7 mouse cellular contexts compared by ENCODE assay signal in genomic region chr17:6300190-6300863, GRCm38 (mm10). TPM values are rescaled to one million over a fixed set of nuclear protein-coding genes. Genes with fewer than 3 reads are reported as not detected.
DNase-seq lines count a peak whose midpoint lies in the region; ATAC-seq and TF ChIP-seq lines count a peak whose summit lies in the region.
"Not testable (repeated sequence)": the region's sequence is repeated elsewhere in the genome, so short reads cannot be mapped to it uniquely, and the experiment has no call there.

No protein-coding gene starts in this region.

- H3K4me2 ChIP-seq in hindbrain, embryonic 11.5 days (replicated peaks; ENCODE audit: low read depth, low read length); intestine, embryonic 16.5 days (ENCODE audit: low read depth, low read length); kidney, embryonic 16.5 days (replicated peaks; ENCODE audit: low read depth, low read length); liver, embryonic 14.5 days (ENCODE audit: low read depth); midbrain, embryonic 11.5 days; stomach, embryonic 16.5 days (ENCODE audit: low read depth, low read length): not testable (repeated sequence)

- TF ChIP-seq CTCF in liver, embryonic 14.5 days (IDR thresholded peaks at IDR 0.05; ENCODE audit: low read depth) = not testable (repeated sequence)

- H3K27ac ChIP-seq in hindbrain, embryonic 11.5 days (ENCODE audit: low read depth, low read length); intestine, embryonic 16.5 days (ENCODE audit: low read length); kidney, embryonic 16.5 days (ENCODE audit: low read length); liver, embryonic 14.5 days; midbrain, embryonic 11.5 days (ENCODE audit: low read depth, low read length); stomach, embryonic 16.5 days (ENCODE audit: low read length): not testable (repeated sequence)

- H3K27me3 ChIP-seq in hindbrain, embryonic 11.5 days (ENCODE audit: control insufficient read depth, insufficient read depth, low read length); intestine, embryonic 16.5 days (replicated peaks; ENCODE audit: control insufficient read depth, insufficient read depth, low read length); kidney, embryonic 16.5 days (ENCODE audit: insufficient read depth, low read length); liver, embryonic 14.5 days (ENCODE audit: control insufficient read depth, insufficient read depth, low read length); midbrain, embryonic 11.5 days (ENCODE audit: control insufficient read depth, insufficient read depth, low read length); stomach, embryonic 16.5 days (ENCODE audit: control insufficient read depth, insufficient read depth, low read length): not testable (repeated sequence)

- not testable (repeated sequence) for H3K9me3 ChIP-seq in hindbrain, embryonic 11.5 days (ENCODE audit: control insufficient read depth, low read length); intestine, embryonic 16.5 days (ENCODE audit: control insufficient read depth, low read length); kidney, embryonic 16.5 days (ENCODE audit: low read length); liver, embryonic 14.5 days (ENCODE audit: control insufficient read depth, low read length); midbrain, embryonic 11.5 days (ENCODE audit: control insufficient read depth, low read length); stomach, embryonic 16.5 days (replicated peaks; ENCODE audit: control insufficient read depth, low read length)

- not testable (repeated sequence) for H3K4me3 ChIP-seq in hindbrain, embryonic 11.5 days (ENCODE audit: low read depth, low read length); intestine, embryonic 16.5 days (ENCODE audit: low read length); kidney, embryonic 16.5 days (ENCODE audit: low read length); liver, embryonic 14.5 days (ENCODE audit: insufficient read depth in 1 of 2, low read depth in 2 of 2, low read length in 2 of 2); midbrain, embryonic 11.5 days (ENCODE audit: low read depth, low read length); stomach, embryonic 16.5 days (replicated peaks; ENCODE audit: low read length)

- 60% methylated on average over 4 of the region's 12 CpGs for WGBS in hindbrain, embryonic 11.5 days
- WGBS in intestine, embryonic 16.5 days = 44% methylated on average over 4 of the region's 12 CpGs
- 55% methylated on average over 3 of the region's 12 CpGs for WGBS in kidney, embryonic 16.5 days
- 76% methylated on average over 5 of the region's 12 CpGs for WGBS in liver, embryonic 14.5 days (ENCODE audit: insufficient replicate concordance)
- 81% methylated on average over 5 of the region's 12 CpGs for WGBS in midbrain, embryonic 11.5 days
- WGBS in stomach, embryonic 16.5 days = 66% methylated on average over 5 of the region's 12 CpGs

- TF ChIP-seq EP300 in liver, embryonic 14.5 days (IDR thresholded peaks at IDR 0.05; ENCODE audit: low read depth) = not testable (repeated sequence)

- DNase-seq in cerebellum, adult 9-11 months = peak; percentile 55
- DNase-seq in hindbrain, embryonic 11.5 days (ENCODE audit: low spot score); liver, embryonic 14.5 days (ENCODE audit: low read depth in 3 of 3, low spot score in 3 of 3); midbrain, embryonic 11.5 days (ENCODE audit: low spot score, missing footprints): not testable (repeated sequence)

- peak; percentile 65; the same call in 1 of the 2 replicates for ATAC-seq in hindbrain, embryonic 11.5 days (ENCODE audit: low FRiP score)
- peak; percentile 95 for ATAC-seq in intestine, embryonic 16.5 days
- peak; percentile 66; the same call in 1 of the 2 replicates for ATAC-seq in kidney, embryonic 16.5 days (ENCODE audit: low FRiP score, low TSS enrichment)
- peak; percentile 49; the same call in 1 of the 2 replicates for ATAC-seq in liver, embryonic 14.5 days (ENCODE audit: insufficient read depth)
- ATAC-seq in midbrain, embryonic 11.5 days (ENCODE audit: low FRiP score) = peak; percentile 50; the same call in 1 of the 2 replicates
- ATAC-seq in stomach, embryonic 16.5 days (ENCODE audit: insufficient read depth, low FRiP score) = peak; percentile 58; the same call in 1 of the 2 replicates

- H3K36me3 ChIP-seq in hindbrain, embryonic 11.5 days (ENCODE audit: control insufficient read depth, insufficient read depth, low read length); intestine, embryonic 16.5 days (ENCODE audit: control insufficient read depth, insufficient read depth, low read length); kidney, embryonic 16.5 days (ENCODE audit: insufficient read depth, low read length); liver, embryonic 14.5 days (replicated peaks; ENCODE audit: control insufficient read depth, insufficient read depth, low read depth); midbrain, embryonic 11.5 days (ENCODE audit: control insufficient read depth, insufficient read depth, low read length); stomach, embryonic 16.5 days (ENCODE audit: control insufficient read depth, insufficient read depth, low read length): not testable (repeated sequence)

- H3K4me1 ChIP-seq in hindbrain, embryonic 11.5 days (replicated peaks; ENCODE audit: control insufficient read depth, insufficient read depth, low read length); intestine, embryonic 16.5 days (ENCODE audit: control insufficient read depth, insufficient read depth, low read length); kidney, embryonic 16.5 days (ENCODE audit: insufficient read depth, low read length); liver, embryonic 14.5 days (replicated peaks; ENCODE audit: control insufficient read depth in 2 of 2, insufficient read depth in 2 of 2, low read length in 1 of 2); midbrain, embryonic 11.5 days (ENCODE audit: control insufficient read depth, insufficient read depth, low read length); stomach, embryonic 16.5 days (ENCODE audit: control insufficient read depth, insufficient read depth, low read length): not testable (repeated sequence)

- not testable (repeated sequence) for H3K9ac ChIP-seq in hindbrain, embryonic 11.5 days (ENCODE audit: low read depth, low read length); intestine, embryonic 16.5 days (ENCODE audit: low read depth, low read length); kidney, embryonic 16.5 days (replicated peaks; ENCODE audit: low read length); liver, embryonic 14.5 days (replicated peaks); midbrain, embryonic 11.5 days (ENCODE audit: low read length); stomach, embryonic 16.5 days (ENCODE audit: low read length)

RNA-seq across cellular contexts. Expression of gene Dynlt1a, which starts 17.0 kb away (rescaled TPM):
- polyA plus RNA-seq in hindbrain, embryonic 11.5 days (2014; fragmentation: Nextera tagmentation; extraction: Ambion mirVana) = 37.0 and 41.8 TPM in 2 replicates
- polyA plus RNA-seq in intestine, embryonic 16.5 days (2015; fragmentation: Nextera tagmentation; extraction: Ambion mirVana) = 14.9 and 15.3 TPM in 2 replicates
- polyA plus RNA-seq in kidney, embryonic 16.5 days (2015; fragmentation: Nextera tagmentation; extraction: Ambion mirVana) = 15.1 and 16.1 TPM in 2 replicates
- polyA plus RNA-seq in liver, embryonic 14.5 days (2012; rRNA removed) = 6.5 and 7.2 TPM in 2 replicates
- 6.0 and 6.4 TPM in 2 replicates for polyA plus RNA-seq in liver, embryonic 14.5 days (2014; fragmentation: Nextera tagmentation; extraction: Ambion mirVana)
- 32.0 and 32.1 TPM in 2 replicates for polyA plus RNA-seq in midbrain, embryonic 11.5 days (2014; fragmentation: Nextera tagmentation; extraction: Ambion mirVana)
- 13.1 and 13.8 TPM in 2 replicates for polyA plus RNA-seq in stomach, embryonic 16.5 days (2015; fragmentation: Nextera tagmentation; extraction: Ambion mirVana)

RNA-seq across cellular contexts. Expression of gene Tmem181a, which starts 43.7 kb away (rescaled TPM):
- polyA plus RNA-seq in hindbrain, embryonic 11.5 days (2014; fragmentation: Nextera tagmentation; extraction: Ambion mirVana) = 24.2 and 27.1 TPM in 2 replicates
- 20.7 and 22.1 TPM in 2 replicates for polyA plus RNA-seq in intestine, embryonic 16.5 days (2015; fragmentation: Nextera tagmentation; extraction: Ambion mirVana)
- 13.3 and 13.8 TPM in 2 replicates for polyA plus RNA-seq in kidney, embryonic 16.5 days (2015; fragmentation: Nextera tagmentation; extraction: Ambion mirVana)
- polyA plus RNA-seq in liver, embryonic 14.5 days (2012; rRNA removed) = 1.7 and 2.3 TPM in 2 replicates
- polyA plus RNA-seq in liver, embryonic 14.5 days (2014; fragmentation: Nextera tagmentation; extraction: Ambion mirVana) = 1.8 and 2.5 TPM in 2 replicates
- polyA plus RNA-seq in midbrain, embryonic 11.5 days (2014; fragmentation: Nextera tagmentation; extraction: Ambion mirVana) = 22.2 and 25.6 TPM in 2 replicates
- polyA plus RNA-seq in stomach, embryonic 16.5 days (2015; fragmentation: Nextera tagmentation; extraction: Ambion mirVana) = 23.5 and 25.2 TPM in 2 replicates
